Mouse (Mus musculus) liver, embryonic 13.5 days (tissue): ENCODE data around the gene Sin3b. TPM values are rescaled to one million over a fixed set of nuclear protein-coding genes. Genes with fewer than 3 reads are reported as not detected.

ENCODE experiments used
- ATAC-seq: fragments of 200-750 bp; cut with Nextera tagmentation; 2 replicates; pipeline ENCODE4 v1.8.0; 2017; ENCODE audit warnings: low read depth, mild to moderate bottlenecking, moderate number of reproducible peaks, moderate library complexity
- DNase-seq: peaks from one replicate; pipeline ENCODE4 v3.0.0; 2022
- H3K27ac ChIP-seq: fragments of 300-500 bp; sonication (generic); 2 replicates; pipeline ENCODE4 v1.5.1; 2015; ENCODE audit warnings: moderate library complexity, mild to moderate bottlenecking, inconsistent platforms
- H3K27me3 ChIP-seq: fragments of 300-500 bp; sonication (generic); 2 replicates; pipeline ENCODE4 v1.6.1; 2015; ENCODE audit warnings: mild to moderate bottlenecking, inconsistent platforms
- H3K36me3 ChIP-seq: fragments of 300-500 bp; sonication (generic); 2 replicates; pipeline ENCODE4 v1.6.1; 2015; ENCODE audit warnings: mild to moderate bottlenecking, inconsistent platforms
- H3K4me1 ChIP-seq: fragments of 300-500 bp; sonication (generic); replicated peaks from 2 replicates; pipeline ENCODE4 v1.6.1; 2015; ENCODE audit warnings: inconsistent platforms
- H3K4me2 ChIP-seq: fragments of 300-500 bp; sonication (generic); 2 replicates; pipeline ENCODE4 v1.6.1; 2015; ENCODE audit warnings: inconsistent platforms, mild to moderate bottlenecking, moderate library complexity
- H3K4me3 ChIP-seq: fragments of 300-500 bp; sonication (generic); replicated peaks from 2 replicates; pipeline ENCODE4 v1.5.1; 2015; ENCODE audit warnings: mild to moderate bottlenecking, inconsistent platforms
- H3K9ac ChIP-seq: fragments of 300-500 bp; sonication (generic); 2 replicates; pipeline ENCODE4 v1.6.1; 2015; ENCODE audit warnings: mild to moderate bottlenecking, inconsistent platforms
- H3K9me3 ChIP-seq: fragments of 300-500 bp; sonication (generic); replicated peaks from 2 replicates; pipeline ENCODE4 v1.6.1; 2016; ENCODE audit warnings: inconsistent platforms
- WGBS: fragments of 180-500 bp; shearing (Covaris S2); methylation state at CpG from one replicate; pipeline ENCODE4 v1.1.7; 2015; ENCODE audit not compliant: insufficient replicate concordance; 5-methylcytosine and 5-hydroxymethylcytosine counted together
- microRNA-seq: library from miRNA; unstranded; fragments of <30 nt; microRNA quantifications from one replicate; pipeline ENCODE4, GENCODE M21; 2016
- polyA plus RNA-seq: library from polyadenylated mRNA; unstranded; fragments of >200 nt; fragmentation: Nextera tagmentation; extraction: Ambion mirVana; gene quantifications from 2 replicates; pipeline ENCODE4 v1.2.1, GENCODE M21; 2015

Gene Sin3b
- polyA plus RNA-seq, 1 experiment from 2014 or later, result 68.0 TPM

GRCm38 (mm10) chr8:72780644-72781043, 57.6 kb downstream of the Sin3b start:
- Histone ChIP-seq H3K4me3 (no peak overlapping the region), H3K9me3 (no peaks in the 10 kb centered on the region), H3K9ac (no peak overlapping the region), H3K4me1 (no peaks in the 10 kb centered on the region), H3K27ac (no peak overlapping the region), H3K27me3 (no peaks in the 10 kb centered on the region), H3K36me3 (no peaks in the 10 kb centered on the region), H3K4me2 (no peak overlapping the region)
- 82% methylated on average over 4 of the region's 4 CpGs for WGBS
- ATAC-seq (no peak), DNase-seq (no peak)

GRCm38 (mm10) chr8:72801583-72801982, 78.5 kb downstream of the Sin3b start:
- Histone ChIP-seq H3K4me2 (no peak overlapping the region), H3K4me3 (no peak overlapping the region), H3K9ac (no peak overlapping the region), H3K9me3 (no peaks in the 10 kb centered on the region), H3K4me1 (no peaks in the 10 kb centered on the region), H3K27ac (no peak overlapping the region), H3K36me3 (no peaks in the 10 kb centered on the region), H3K27me3 (no peaks in the 10 kb centered on the region)
- DNase-seq (no peak), ATAC-seq (no peak)
- 66% methylated on average over 2 of the region's 2 CpGs for WGBS

Small RNA genes lying within 50 kb of the gene (microRNA-seq; reads per million reads assigned to microRNA genes)
- not detected for gene Gm26237

Other genes with a start within 250 kb of the Sin3b start
- 21.4 and 31.4 TPM in 2 replicates for gene Cherp, start 248.1 kb upstream of the Sin3b start, polyA plus RNA-seq
- gene Slc35e1, start 230.7 kb upstream of the Sin3b start, polyA plus RNA-seq, result 6.1 and 6.4 TPM in 2 replicates
- 7.9 and 8.0 TPM in 2 replicates for gene Med26, start 175.0 kb upstream of the Sin3b start, polyA plus RNA-seq
- gene Smim7, start 152.2 kb upstream of the Sin3b start, polyA plus RNA-seq, result 51.6 and 55.3 TPM in 2 replicates
- gene Tmem38a, start 151.2 kb upstream of the Sin3b start, polyA plus RNA-seq, result 1.7 and 2.1 TPM in 2 replicates
- not detected in 2 replicates for gene Nwd1, start 76.6 kb upstream of the Sin3b start, polyA plus RNA-seq
- gene F2rl3, start 38.6 kb downstream of the Sin3b start, polyA plus RNA-seq, result 4.5 and 4.8 TPM in 2 replicates